In genomic region chr3:114463714-114464545, GRCm38 (mm10) we compare ENCODE assay signal across 16 mouse cellular contexts.
DNase-seq lines count a peak whose midpoint lies in the region; ATAC-seq and TF ChIP-seq lines count a peak whose summit lies in the region.
"Had no signal": no experiment of that assay in that cellular context is flagged by ENCODE, and none has a peak within 500 bp of the region (broad histone marks: within the 10 kb centered on the region; RNA-seq: fewer than 3 reads in every experiment).

No protein-coding gene starts in this region.

- no peaks in the 10 kb centered on the region for H3K36me3 ChIP-seq in forebrain, embryonic 15.5 days
- H3K36me3 ChIP-seq in forebrain, embryonic 12.5 days (replicated peaks): no peaks in the 10 kb centered on the region
- no peaks in the 10 kb centered on the region for H3K36me3 ChIP-seq in hindbrain, embryonic 10.5 days
- no peaks in the 10 kb centered on the region for H3K36me3 ChIP-seq in hindbrain, postnatal 0 days (ENCODE audit: insufficient read depth, low read length)
- no peaks in the 10 kb centered on the region for H3K36me3 ChIP-seq in embryonic facial prominence, embryonic 10.5 days (replicated peaks)
- H3K36me3 ChIP-seq: heart, embryonic 13.5 days had no signal

- peaks cover 4% of the 10 kb centered on the region; the same call in 1 of the 2 replicates for H3K4me1 ChIP-seq in forebrain, embryonic 15.5 days
- H3K4me1 ChIP-seq in forebrain, embryonic 12.5 days: no peaks in the 10 kb centered on the region
- no peaks in the 10 kb centered on the region; the same call in 1 of the 2 replicates for H3K4me1 ChIP-seq in hindbrain, embryonic 10.5 days (replicated peaks)
- H3K4me1 ChIP-seq in hindbrain, postnatal 0 days (ENCODE audit: insufficient read depth, low read length): no peaks in the 10 kb centered on the region
- H3K4me1 ChIP-seq in embryonic facial prominence, embryonic 10.5 days: no peaks in the 10 kb centered on the region
- H3K4me1 ChIP-seq: megakaryocyte, embryonic 14.5 days had no signal

- TF ChIP-seq CTCF in hindbrain, postnatal 0 days (IDR thresholded peaks at IDR 0.05; ENCODE audit: low read depth): no peak

- H3K4me3 ChIP-seq in forebrain, embryonic 15.5 days: no peak overlapping the region
- H3K4me3 ChIP-seq in forebrain, embryonic 12.5 days (replicated peaks): no peak overlapping the region
- H3K4me3 ChIP-seq in hindbrain, embryonic 10.5 days: no peak overlapping the region
- H3K4me3 ChIP-seq in hindbrain, postnatal 0 days (ENCODE audit: low read length): no peak overlapping the region
- H3K4me3 ChIP-seq in embryonic facial prominence, embryonic 10.5 days: no peak overlapping the region
- H3K4me3 ChIP-seq: heart, embryonic 13.5 days; megakaryocyte, embryonic 14.5 days had no signal

- H3K27me3 ChIP-seq in forebrain, embryonic 15.5 days: no peaks in the 10 kb centered on the region
- H3K27me3 ChIP-seq in forebrain, embryonic 12.5 days: no peaks in the 10 kb centered on the region
- H3K27me3 ChIP-seq in hindbrain, embryonic 10.5 days (ENCODE audit: insufficient read depth, poor library complexity, severe bottlenecking): no peaks in the 10 kb centered on the region
- no peaks in the 10 kb centered on the region for H3K27me3 ChIP-seq in hindbrain, postnatal 0 days (ENCODE audit: insufficient read depth, low read length)
- no peaks in the 10 kb centered on the region for H3K27me3 ChIP-seq in embryonic facial prominence, embryonic 10.5 days (replicated peaks; ENCODE audit: low read depth, poor library complexity, severe bottlenecking)
- H3K27me3 ChIP-seq: CH12.LX; heart, embryonic 13.5 days; megakaryocyte, embryonic 14.5 days had no signal

- H3K27ac ChIP-seq in forebrain, embryonic 15.5 days (replicated peaks): 0 out of 2 replicates have a peak overlapping the region, but pooled peaks have one; percentile 15
- H3K27ac ChIP-seq in forebrain, embryonic 12.5 days: no peak overlapping the region
- 0 out of 2 replicates have a peak overlapping the region, but pooled peaks have one; percentile 16 for H3K27ac ChIP-seq in hindbrain, embryonic 10.5 days
- no peak overlapping the region for H3K27ac ChIP-seq in hindbrain, postnatal 0 days
- H3K27ac ChIP-seq in embryonic facial prominence, embryonic 10.5 days (replicated peaks): no peak overlapping the region
- H3K27ac ChIP-seq: heart, embryonic 13.5 days; stomach, postnatal 0 days had no signal

- DNase-seq in hindbrain, embryonic 10.5 days (ENCODE audit: low spot score): no peak
- DNase-seq in hindbrain, postnatal 0 days (ENCODE audit: low spot score): peak; percentile 5
- DNase-seq in telencephalon, adult 2 months (ENCODE audit: low read depth, low spot score): peak; percentile 2
- DNase-seq in cerebellum, postnatal 4 days (ENCODE audit: low spot score in 2 of 2): no peak
- no peak for DNase-seq in embryonic facial prominence, embryonic 10.5 days (ENCODE audit: low spot score)
- DNase-seq: cerebellum, adult 8-10 months; gastrocnemius, postnatal 14 days; heart, adult 18-20 months; lung, adult 2 months had no signal

- H3K9ac ChIP-seq in forebrain, embryonic 15.5 days (replicated peaks): no peak overlapping the region
- no peak overlapping the region for H3K9ac ChIP-seq in forebrain, embryonic 12.5 days
- H3K9ac ChIP-seq in hindbrain, postnatal 0 days (replicated peaks; ENCODE audit: low read length): no peak overlapping the region
- H3K9ac ChIP-seq: heart, embryonic 13.5 days had no signal

- no peak overlapping the region for H3K4me2 ChIP-seq in forebrain, embryonic 15.5 days (replicated peaks)
- no peak overlapping the region for H3K4me2 ChIP-seq in forebrain, embryonic 12.5 days
- no peak overlapping the region for H3K4me2 ChIP-seq in hindbrain, postnatal 0 days (ENCODE audit: low read depth, low read length)
- H3K4me2 ChIP-seq: heart, embryonic 13.5 days; liver, embryonic 11.5 days had no signal

- ATAC-seq in forebrain, embryonic 15.5 days (replicated peaks): peak; percentile 46; the same call in 1 of the 2 replicates
- no peak for ATAC-seq in forebrain, embryonic 12.5 days (ENCODE audit: low FRiP score)
- no peak for ATAC-seq in hindbrain, postnatal 0 days

- 63% methylated on average over 5 of the region's 5 CpGs for WGBS in forebrain, embryonic 15.5 days
- WGBS in forebrain, embryonic 12.5 days: 60% methylated on average over 5 of the region's 5 CpGs
- WGBS in hindbrain, embryonic 10.5 days: 48% methylated on average over 5 of the region's 5 CpGs
- WGBS in hindbrain, postnatal 0 days: 41% methylated on average over 5 of the region's 5 CpGs
- WGBS in embryonic facial prominence, embryonic 10.5 days: 56% methylated on average over 5 of the region's 5 CpGs

- no peaks in the 10 kb centered on the region for H3K9me3 ChIP-seq in forebrain, embryonic 15.5 days
- H3K9me3 ChIP-seq in forebrain, embryonic 12.5 days: no peaks in the 10 kb centered on the region
- no peaks in the 10 kb centered on the region for H3K9me3 ChIP-seq in hindbrain, embryonic 10.5 days
- H3K9me3 ChIP-seq in hindbrain, postnatal 0 days (ENCODE audit: low read length): no peaks in the 10 kb centered on the region
- H3K9me3 ChIP-seq in embryonic facial prominence, embryonic 10.5 days: no peaks in the 10 kb centered on the region
- H3K9me3 ChIP-seq: heart, embryonic 13.5 days; megakaryocyte, embryonic 14.5 days had no signal

Comparison
In these comparisons a context has a peak if more than half of its experiments do, and no peak if none do; other contexts are left out.
1. H3K27ac ChIP-seq: peak in forebrain, embryonic 15.5 days (single experiment) and hindbrain, embryonic 10.5 days (single experiment); none in forebrain, embryonic 12.5 days (single experiment), hindbrain, postnatal 0 days (single experiment) and embryonic facial prominence, embryonic 10.5 days (single experiment).
2. DNase-seq: peak in hindbrain, postnatal 0 days (single experiment) and telencephalon, adult 2 months (single experiment); none in hindbrain, embryonic 10.5 days (single experiment), cerebellum, postnatal 4 days (0 of 2) and embryonic facial prominence, embryonic 10.5 days (single experiment).